Mouse (Mus musculus): ENCODE results near the gene Gm21190. TPM values are rescaled to one million over a fixed set of nuclear protein-coding genes. Genes with fewer than 3 reads are reported as not detected.
A peak's percentile ranks its signal among the peaks of the same experiment; 100 is the strongest.
"Not testable (repeated sequence)": the region's sequence is repeated elsewhere in the genome, so short reads cannot be mapped to it uniquely, and the experiment has no call there.

Gene Gm21190
- polyA plus RNA-seq, 1 experiment from 2014 or later: not detected

DNA sequence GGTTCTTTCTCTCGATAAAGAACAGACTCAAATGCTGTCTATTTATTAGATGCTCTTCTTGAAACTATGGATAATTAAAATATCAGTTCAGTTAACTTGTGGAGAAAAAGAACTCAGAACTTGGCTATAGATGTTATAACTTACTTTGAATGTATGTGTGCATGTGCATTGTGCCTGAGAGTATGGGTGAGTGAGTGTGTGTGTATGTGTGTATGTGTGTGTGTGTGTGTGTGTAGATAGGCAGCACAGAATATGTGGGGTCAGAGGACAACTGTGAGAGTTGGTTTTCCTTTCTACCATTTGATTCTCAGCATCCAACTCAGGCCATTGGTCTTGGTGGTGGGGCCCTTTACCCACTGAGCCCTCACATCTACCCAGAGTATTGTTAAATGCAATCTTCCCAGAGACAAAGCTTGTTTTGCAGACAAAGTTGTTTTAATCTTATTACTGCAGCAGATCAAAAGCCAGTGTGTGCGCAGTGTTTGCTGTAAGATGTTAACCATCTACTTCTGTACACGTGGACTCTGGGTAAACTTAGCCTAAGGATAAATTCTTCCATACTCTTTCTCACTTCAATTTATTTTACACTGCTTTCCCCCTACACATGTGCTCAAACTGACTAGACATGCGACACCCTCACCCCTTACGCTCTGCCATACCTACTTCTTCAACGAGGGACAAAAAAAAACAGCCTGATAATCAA, 21.1 kb downstream of the Gm21190 start:
- H3K4me1 ChIP-seq (ENCODE audit: control insufficient read depth in 2 of 2, insufficient read depth in 2 of 2, low read length in 2 of 2); H3K4me2 ChIP-seq (ENCODE audit: low read length); H3K4me3 ChIP-seq (ENCODE audit: control insufficient read depth in 1 of 2, insufficient read depth in 1 of 2, low read depth in 1 of 2, low read length in 2 of 2); H3K27me3 ChIP-seq (ENCODE audit: control insufficient read depth, insufficient read depth, low read length); H3K9ac ChIP-seq (ENCODE audit: low read length); H3K36me3 ChIP-seq (ENCODE audit: control insufficient read depth, insufficient read depth, low read length); H3K27ac ChIP-seq (replicated peaks in 1 of 2; ENCODE audit: control insufficient read depth in 1 of 2, insufficient read depth in 1 of 2, low read depth in 2 of 2, low read length in 2 of 2): not testable (repeated sequence)
- peaks cover 21% of the 10 kb centered on the region for H3K9me3 ChIP-seq (ENCODE audit: control insufficient read depth, low read length)
- ATAC-seq (ENCODE audit: insufficient number of reproducible peaks, insufficient read depth, low FRiP score, low read depth): peak; percentile 77
- WGBS: 58% methylated on average over 6 of the region's 6 CpGs

DNA sequence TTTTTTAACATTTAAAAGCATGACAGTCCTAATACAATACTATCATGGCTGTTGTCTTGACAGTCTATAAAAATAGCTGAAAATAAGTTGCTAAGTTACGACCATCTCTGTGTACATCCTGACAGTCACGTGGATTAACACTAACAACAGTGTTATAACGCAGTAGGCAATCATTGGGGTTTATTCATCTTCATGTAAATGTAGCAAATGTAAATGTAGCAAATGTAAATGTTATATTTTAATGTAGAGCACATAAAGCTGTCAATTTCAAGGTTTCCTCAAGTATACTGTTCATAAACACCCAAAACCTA, 21.8 kb downstream of the Gm21190 start:
- Histone ChIP-seq H3K27ac (replicated peaks in 1 of 2; ENCODE audit: control insufficient read depth in 1 of 2, insufficient read depth in 1 of 2, low read depth in 2 of 2, low read length in 2 of 2) (no peak overlapping the region), H3K4me1 (ENCODE audit: control insufficient read depth in 2 of 2, insufficient read depth in 2 of 2, low read length in 2 of 2) (no peaks in the 10 kb centered on the region), H3K9me3 (ENCODE audit: control insufficient read depth, low read length) (peaks cover 20% of the 10 kb centered on the region), H3K36me3 (ENCODE audit: control insufficient read depth, insufficient read depth, low read length) (no peaks in the 10 kb centered on the region), H3K9ac (ENCODE audit: low read length) (no peak overlapping the region), H3K4me3 (ENCODE audit: control insufficient read depth in 1 of 2, insufficient read depth in 1 of 2, low read depth in 1 of 2, low read length in 2 of 2) (no peak overlapping the region), H3K27me3 (ENCODE audit: control insufficient read depth, insufficient read depth, low read length) (no peaks in the 10 kb centered on the region), H3K4me2 (ENCODE audit: low read length) (no peak overlapping the region)
- ATAC-seq (ENCODE audit: insufficient number of reproducible peaks, insufficient read depth, low FRiP score, low read depth): no peak
- 69% methylated on average over 3 of the region's 3 CpGs for WGBS

- Histone ChIP-seq H3K4me1 (ENCODE audit: control insufficient read depth in 2 of 2, insufficient read depth in 2 of 2, low read length in 2 of 2) (no peaks in the 10 kb centered on the region), H3K36me3 (ENCODE audit: control insufficient read depth, insufficient read depth, low read length) (no peaks in the 10 kb centered on the region), H3K27ac (replicated peaks in 1 of 2; ENCODE audit: control insufficient read depth in 1 of 2, insufficient read depth in 1 of 2, low read depth in 2 of 2, low read length in 2 of 2) (no peak overlapping the region), H3K27me3 (ENCODE audit: control insufficient read depth, insufficient read depth, low read length) (no peaks in the 10 kb centered on the region), H3K9ac (ENCODE audit: low read length) (no peak overlapping the region), H3K9me3 (ENCODE audit: control insufficient read depth, low read length) (peaks cover 17% of the 10 kb centered on the region; the same call in 1 of the 2 replicates), H3K4me3 (ENCODE audit: control insufficient read depth in 1 of 2, insufficient read depth in 1 of 2, low read depth in 1 of 2, low read length in 2 of 2) (peak overlapping the region; percentile 6 to 21; a peak in 3 of 4 replicates), H3K4me2 (ENCODE audit: low read length) (peak overlapping the region; percentile 42)
- no peak for ATAC-seq (ENCODE audit: insufficient number of reproducible peaks, insufficient read depth, low FRiP score, low read depth)
- 37% methylated on average over 16 of the region's 16 CpGs for WGBS
These were observed 22.3 kb downstream of the Gm21190 start for GRCm38 (mm10) chr5:15506575-15507308.

GRCm38 (mm10) chr5:15498774-15499400, 30.1 kb downstream of the Gm21190 start:
- not testable (repeated sequence) for H3K27ac ChIP-seq (replicated peaks in 1 of 2; ENCODE audit: control insufficient read depth in 1 of 2, insufficient read depth in 1 of 2, low read depth in 2 of 2, low read length in 2 of 2); H3K9me3 ChIP-seq (ENCODE audit: control insufficient read depth, low read length); H3K4me3 ChIP-seq (ENCODE audit: control insufficient read depth in 1 of 2, insufficient read depth in 1 of 2, low read depth in 1 of 2, low read length in 2 of 2); H3K27me3 ChIP-seq (ENCODE audit: control insufficient read depth, insufficient read depth, low read length); H3K9ac ChIP-seq (ENCODE audit: low read length); H3K4me1 ChIP-seq (ENCODE audit: control insufficient read depth in 2 of 2, insufficient read depth in 2 of 2, low read length in 2 of 2); H3K4me2 ChIP-seq (ENCODE audit: low read length); H3K36me3 ChIP-seq (ENCODE audit: control insufficient read depth, insufficient read depth, low read length)
- peak; percentile 89 for ATAC-seq (ENCODE audit: insufficient number of reproducible peaks, insufficient read depth, low FRiP score, low read depth)
- 22% methylated on average over 5 of the region's 5 CpGs for WGBS

- 60% methylated on average over 3 of the region's 3 CpGs for WGBS
- ATAC-seq (ENCODE audit: insufficient number of reproducible peaks, insufficient read depth, low FRiP score, low read depth): not testable (repeated sequence)
These were observed 30.7 kb downstream of the Gm21190 start for GRCm38 (mm10) chr5:15498350-15498749.

DNA sequence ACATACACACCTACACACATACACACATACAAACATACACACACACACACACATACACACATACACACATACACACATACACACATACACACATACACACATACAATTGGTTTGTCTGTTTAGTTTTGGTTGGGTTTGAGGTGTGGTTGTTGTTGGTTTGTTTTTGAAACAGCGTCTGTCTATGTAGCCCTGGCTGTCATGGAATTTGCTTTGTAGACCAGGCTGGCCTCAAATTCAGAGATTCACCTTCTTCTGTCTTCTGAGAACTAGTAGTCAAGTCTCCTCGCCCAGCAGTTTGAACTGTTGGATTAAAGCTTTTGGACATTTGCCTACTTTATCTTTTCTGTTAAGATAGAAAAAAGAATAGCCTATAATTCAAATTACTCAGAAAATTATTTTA, 38.1 kb downstream of the Gm21190 start:
- not testable (repeated sequence) for H3K4me3 ChIP-seq (ENCODE audit: control insufficient read depth in 1 of 2, insufficient read depth in 1 of 2, low read depth in 1 of 2, low read length in 2 of 2); H3K4me1 ChIP-seq (ENCODE audit: control insufficient read depth in 2 of 2, insufficient read depth in 2 of 2, low read length in 2 of 2); ATAC-seq (ENCODE audit: insufficient number of reproducible peaks, insufficient read depth, low FRiP score, low read depth); H3K9me3 ChIP-seq (ENCODE audit: control insufficient read depth, low read length); H3K9ac ChIP-seq (ENCODE audit: low read length); H3K36me3 ChIP-seq (ENCODE audit: control insufficient read depth, insufficient read depth, low read length); H3K27ac ChIP-seq (replicated peaks in 1 of 2; ENCODE audit: control insufficient read depth in 1 of 2, insufficient read depth in 1 of 2, low read depth in 2 of 2, low read length in 2 of 2); H3K4me2 ChIP-seq (ENCODE audit: low read length); H3K27me3 ChIP-seq (ENCODE audit: control insufficient read depth, insufficient read depth, low read length)
- 49% methylated on average over 2 of the region's 2 CpGs for WGBS

More at GRCm38 (mm10) chr5:15498350-15498749, 30.7 kb downstream of the Gm21190 start:
- not testable (repeated sequence) for H3K4me3 ChIP-seq (ENCODE audit: control insufficient read depth in 1 of 2, insufficient read depth in 1 of 2, low read depth in 1 of 2, low read length in 2 of 2); H3K4me2 ChIP-seq (ENCODE audit: low read length); H3K27me3 ChIP-seq (ENCODE audit: control insufficient read depth, insufficient read depth, low read length); H3K9ac ChIP-seq (ENCODE audit: low read length); H3K4me1 ChIP-seq (ENCODE audit: control insufficient read depth in 2 of 2, insufficient read depth in 2 of 2, low read length in 2 of 2); H3K36me3 ChIP-seq (ENCODE audit: control insufficient read depth, insufficient read depth, low read length); H3K9me3 ChIP-seq (ENCODE audit: control insufficient read depth, low read length); H3K27ac ChIP-seq (replicated peaks in 1 of 2; ENCODE audit: control insufficient read depth in 1 of 2, insufficient read depth in 1 of 2, low read depth in 2 of 2, low read length in 2 of 2)

- Histone ChIP-seq H3K9ac (ENCODE audit: low read length) (no peak overlapping the region), H3K36me3 (ENCODE audit: control insufficient read depth, insufficient read depth, low read length) (no peaks in the 10 kb centered on the region), H3K4me3 (ENCODE audit: control insufficient read depth in 1 of 2, insufficient read depth in 1 of 2, low read depth in 1 of 2, low read length in 2 of 2) (no peak overlapping the region), H3K27ac (replicated peaks in 1 of 2; ENCODE audit: control insufficient read depth in 1 of 2, insufficient read depth in 1 of 2, low read depth in 2 of 2, low read length in 2 of 2) (no peak overlapping the region), H3K9me3 (ENCODE audit: control insufficient read depth, low read length) (peaks cover 6% of the 10 kb centered on the region), H3K4me1 (ENCODE audit: control insufficient read depth in 2 of 2, insufficient read depth in 2 of 2, low read length in 2 of 2) (no peaks in the 10 kb centered on the region), H3K4me2 (ENCODE audit: low read length) (no peak overlapping the region), H3K27me3 (ENCODE audit: control insufficient read depth, insufficient read depth, low read length) (no peaks in the 10 kb centered on the region)
- WGBS: 76% methylated on average over 5 of the region's 5 CpGs
- no peak for ATAC-seq (ENCODE audit: insufficient number of reproducible peaks, insufficient read depth, low FRiP score, low read depth)
These were observed 40.3 kb downstream of the Gm21190 start for GRCm38 (mm10) chr5:15488743-15489142.

Measured in heart, embryonic 14.5 days (tissue).